Mouse (Mus musculus): ENCODE results near the gene Vbp1.
"Not testable (repeated sequence)": the region's sequence is repeated elsewhere in the genome, so short reads cannot be mapped to it uniquely, and the experiment has no call there.

Vbp1 gene

DNA sequence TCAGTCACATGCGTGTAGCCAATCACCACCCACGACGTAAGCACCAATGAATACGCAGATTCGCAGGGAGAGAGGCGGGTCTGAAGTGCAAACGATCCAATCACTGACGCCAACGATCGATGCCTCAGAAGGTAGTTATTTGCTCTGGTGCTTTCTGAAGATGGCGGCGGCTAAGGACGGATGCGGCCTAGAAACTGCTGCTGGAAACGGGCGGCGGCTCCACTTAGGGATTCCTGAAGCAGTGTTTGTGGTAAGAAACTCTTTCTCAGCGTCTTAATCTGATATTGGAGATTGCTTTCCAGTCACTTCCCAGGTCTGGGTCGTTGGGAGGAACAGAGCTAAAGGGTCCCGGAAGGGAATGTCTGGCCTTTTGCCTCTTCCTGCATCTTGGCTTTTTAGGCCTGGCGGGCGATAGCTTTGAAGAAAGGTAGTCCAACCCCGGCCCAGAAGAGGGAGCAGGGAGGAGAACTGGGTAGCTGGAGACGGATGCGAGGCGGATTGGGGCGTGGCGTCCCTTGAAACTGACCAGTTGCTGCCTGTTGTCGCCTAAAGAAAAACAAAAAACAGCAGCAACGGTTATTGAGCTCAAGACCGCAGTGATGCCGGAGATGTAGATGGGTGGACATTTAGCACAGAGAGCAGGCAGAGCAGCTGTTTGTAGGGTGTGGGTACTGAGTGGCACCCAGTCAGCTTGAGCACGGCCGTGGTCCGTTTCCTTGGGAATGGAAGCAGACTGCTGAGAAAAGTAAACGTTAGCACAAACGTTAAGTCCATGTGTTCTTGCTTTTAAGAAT, at the start of gene Vbp1:
Gene Vbp1 (plus strand): TSS at position 121 of the 794 bp plus-strand sequence.
- in situ Hi-C loops (cut with MboI), result loop anchor here (25.0 kb wide), 1 partner anchor 148 kb away; no protein-coding TSS in a partner anchor

GRCm38 (mm10) chrX:75475182-75475644, 38.9 kb upstream of the Vbp1 start:
- in situ Hi-C loops (cut with MboI), result not testable (repeated sequence)

DNA sequence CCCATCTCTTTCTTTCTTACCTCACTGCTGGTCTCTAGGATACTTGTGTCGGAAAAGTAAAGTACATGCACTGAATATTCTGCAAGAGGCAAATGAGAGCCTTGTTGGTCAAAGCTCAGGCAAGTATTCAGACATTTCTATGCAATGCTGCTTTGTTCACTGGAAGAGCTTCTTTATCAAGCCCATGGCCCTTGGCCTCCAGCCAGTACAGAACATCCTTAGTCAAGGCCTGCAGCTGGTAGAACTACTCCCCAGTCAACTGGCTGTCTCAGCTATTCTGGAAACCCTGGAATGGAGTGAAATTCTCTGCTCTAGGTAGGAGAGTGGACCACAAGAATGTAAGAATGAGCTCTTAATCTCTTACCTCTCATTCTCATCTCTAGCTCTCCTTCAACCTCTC, 24.2 kb upstream of the Vbp1 start:
- in situ Hi-C loops (cut with MboI), result no loop called here

GRCm38 (mm10) chrX:75513787-75514178, 316 bp upstream of the Vbp1 start:
- in situ Hi-C loops (cut with MboI), result loop anchor here (25.0 kb wide), 1 partner anchor 149 kb away; no protein-coding TSS in a partner anchor

DNA sequence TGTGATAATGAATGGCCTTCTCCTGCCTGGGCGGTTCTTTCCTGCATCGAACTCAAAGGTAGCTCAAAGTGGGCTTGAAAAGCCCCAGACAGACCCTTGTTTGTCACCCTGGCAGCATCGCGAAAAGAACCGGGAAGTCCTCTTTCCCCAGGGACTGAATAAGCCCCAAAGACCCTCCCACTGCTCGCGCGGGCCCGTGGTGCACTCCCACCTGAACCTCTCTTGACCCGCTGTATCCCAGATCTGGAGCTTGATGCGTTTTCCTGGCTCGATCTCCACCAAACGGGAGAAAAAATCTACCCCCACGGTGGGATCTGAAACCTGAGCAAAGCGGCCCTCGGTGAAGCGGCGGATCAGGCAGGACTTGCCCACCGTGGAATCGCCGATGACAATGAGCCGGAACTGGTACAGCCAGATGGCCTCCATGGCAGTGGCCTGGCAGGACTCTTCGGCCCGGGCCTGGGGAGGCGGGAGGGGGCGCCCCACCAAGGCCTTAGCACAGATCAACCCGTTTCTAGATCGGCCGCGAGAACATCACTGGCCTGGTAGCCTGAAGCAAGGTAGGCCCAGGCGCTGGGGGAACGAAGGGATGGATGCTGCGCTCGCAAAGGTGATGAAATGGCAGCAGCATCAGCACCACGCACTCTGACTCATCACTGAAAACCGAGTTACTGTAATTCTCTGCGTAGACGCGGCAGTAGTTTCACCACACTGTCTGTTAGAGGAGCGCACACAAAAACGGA, 63.7 kb downstream of the Vbp1 start, which contains the start of gene Rab39b:
Gene Rab39b (minus strand): TSS at position 650 of the 743 bp plus-strand sequence.
- in situ Hi-C loops (cut with MboI), result no loop called here

- in situ Hi-C loops (cut with MboI), result no loop called here
Measured at GRCm38 (mm10) chrX:75578539-75578938, 64.4 kb downstream of the Vbp1 start.

Data from mature B cell (primary cell).